Mouse (Mus musculus) urinary bladder, postnatal 10 days (tissue): ENCODE data around the gene Ddx17.

Experiments used
- DNase-seq: peaks from one replicate; pipeline ENCODE4 v3.0.0; 2022; ENCODE audit warnings: low spot score

The Ddx17 gene

DNA sequence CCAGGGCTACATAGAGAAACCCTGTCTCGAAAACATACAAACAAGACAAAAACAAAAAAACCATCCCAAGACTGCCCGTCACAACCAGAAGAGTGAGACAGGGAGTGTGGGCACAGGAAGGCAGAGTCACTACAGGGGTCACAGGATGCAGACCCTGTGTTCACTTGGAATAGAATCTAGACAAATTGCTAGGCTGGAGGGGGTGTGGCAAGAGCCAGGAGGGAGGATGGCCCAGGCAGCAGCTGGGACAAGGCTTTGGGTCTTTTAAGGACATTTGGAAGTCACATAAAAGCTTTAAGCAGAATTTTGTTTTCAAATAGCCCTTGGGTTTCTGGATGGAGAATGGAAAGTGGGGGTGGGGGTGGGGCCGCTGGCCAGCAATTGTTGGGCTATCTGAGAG lies 28.0 kb downstream of the Ddx17 start:
- DNase-seq: no peak

DNA sequence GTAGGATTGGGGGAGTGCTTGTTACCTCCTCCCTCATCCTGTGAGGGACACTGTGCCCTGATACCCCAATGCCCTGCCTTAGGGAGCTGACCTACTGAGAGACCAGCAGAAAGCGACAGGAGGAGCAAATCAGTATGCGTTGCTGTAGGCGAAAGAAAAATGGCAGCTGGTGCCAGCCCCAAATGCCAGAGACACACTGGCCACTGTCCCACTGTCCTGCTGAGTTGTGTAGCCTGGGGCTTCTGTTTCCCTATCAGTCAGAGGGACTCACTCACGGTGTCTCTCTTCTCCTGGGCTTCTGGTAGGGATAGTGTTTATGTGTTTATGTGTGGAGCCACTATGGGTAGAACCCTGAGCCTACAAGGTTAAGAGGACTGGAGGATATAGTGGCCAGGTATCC lies 28.8 kb downstream of the Ddx17 start:
- no peak for DNase-seq

DNA sequence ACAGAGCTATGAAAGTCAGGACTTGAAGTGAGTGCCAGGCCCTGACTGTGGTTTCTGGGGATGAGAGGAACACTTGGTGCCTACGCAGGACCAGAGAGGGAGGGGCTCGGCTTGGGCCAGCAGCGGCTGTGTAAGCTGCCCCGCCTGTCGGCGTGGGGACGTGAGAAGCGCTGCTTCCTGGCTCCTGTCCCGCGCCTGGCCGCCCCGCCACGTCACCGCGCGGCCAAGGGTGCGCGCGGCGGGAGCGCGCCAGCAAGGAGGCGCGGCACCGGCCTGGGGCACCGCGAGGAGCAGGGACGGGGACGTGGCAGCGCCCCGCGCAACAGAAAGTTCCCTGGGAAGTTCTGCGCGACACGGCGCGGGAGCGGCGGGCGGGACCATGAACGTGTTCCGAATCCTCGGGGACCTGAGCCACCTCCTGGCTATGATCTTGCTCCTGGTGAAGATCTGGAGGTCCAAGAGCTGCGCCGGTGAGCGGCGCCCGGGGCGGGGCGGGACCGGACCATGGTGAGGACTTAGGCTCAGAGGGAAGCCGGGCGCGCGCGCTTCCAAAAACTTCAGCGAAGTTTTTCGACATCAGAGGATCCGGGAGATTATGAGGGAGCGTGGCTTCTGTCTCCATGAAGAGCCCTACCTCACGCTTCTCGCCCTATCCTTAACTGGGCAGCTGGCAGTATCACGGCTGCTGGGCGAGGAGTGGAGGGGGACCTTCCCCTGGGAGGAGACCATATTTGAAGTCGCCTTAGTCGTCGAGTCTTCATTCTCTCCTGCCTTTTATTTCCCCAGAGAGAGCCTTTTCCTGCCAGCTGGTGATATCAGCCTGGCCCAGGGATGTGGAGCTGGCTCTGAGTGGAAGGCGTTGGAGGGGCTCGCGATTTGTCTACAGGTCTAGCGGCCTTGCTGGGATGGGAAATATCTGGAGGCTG lies 30.1 kb downstream of the Ddx17 start, which contains the start of gene Kdelr3:
Gene Kdelr3 (plus strand): TSS at position 241 of the 926 bp plus-strand sequence.
- DNase-seq: peak; percentile 33

GRCm38 (mm10) chr15:79513940-79514339 lies 32.6 kb downstream of the Ddx17 start:
- DNase-seq: no peak

DNA sequence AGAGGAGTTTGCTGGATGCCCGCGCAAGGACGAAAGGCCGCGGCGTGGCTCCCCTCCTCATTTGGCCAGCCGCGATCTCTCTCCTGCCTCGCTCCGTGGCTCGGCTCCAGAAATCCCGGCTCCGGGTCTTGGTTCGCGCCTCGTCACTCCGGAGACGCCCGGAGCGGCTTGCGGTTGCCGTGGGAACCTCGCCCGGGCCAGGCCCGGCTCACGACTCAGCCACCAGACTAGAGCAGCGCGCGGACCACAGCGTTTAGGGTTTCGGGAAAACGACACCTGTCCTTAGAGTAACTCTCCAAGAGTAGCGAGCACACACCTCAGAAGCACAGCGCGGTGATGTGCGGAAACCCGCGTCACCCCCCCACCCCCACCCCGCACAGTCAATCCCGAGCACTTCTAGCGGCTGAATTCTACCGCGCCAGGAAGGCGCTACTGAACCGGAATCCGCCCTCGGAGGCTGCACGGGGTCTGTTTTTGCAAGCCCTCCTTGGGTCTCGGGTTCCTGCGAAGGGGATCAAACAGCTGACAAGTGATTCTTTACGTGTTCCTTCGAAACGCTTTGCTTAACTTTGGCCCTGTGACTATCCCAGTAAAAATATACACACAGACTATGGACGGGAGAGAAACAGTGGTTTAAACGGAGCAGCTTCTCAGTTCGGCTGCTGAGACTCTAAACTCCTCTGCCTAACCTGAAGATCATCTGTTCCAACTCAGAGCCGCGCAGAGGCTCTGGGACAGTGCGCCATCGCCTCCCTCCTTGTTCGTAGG lies 34.8 kb downstream of the Ddx17 start:
- peak; percentile 57 for DNase-seq

DNA sequence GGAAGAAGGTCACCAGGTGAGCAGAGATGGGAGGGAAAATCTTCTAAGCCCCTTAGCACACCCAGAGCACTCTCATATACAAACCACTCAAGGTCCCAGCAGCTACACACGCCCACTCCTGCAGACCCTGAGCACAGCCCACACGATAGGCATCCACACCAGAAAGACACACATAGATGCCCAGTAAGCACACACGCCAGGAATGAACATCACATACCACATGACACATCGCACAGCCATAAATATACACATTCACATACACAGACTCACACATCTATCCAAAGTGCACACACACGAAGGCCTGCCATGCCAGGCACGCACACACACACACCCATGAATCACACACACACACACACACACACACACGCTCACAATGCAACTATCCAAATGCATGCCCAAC lies 36.1 kb downstream of the Ddx17 start:
- no peak for DNase-seq

GRCm38 (mm10) chr15:79509998-79510397 lies 36.5 kb downstream of the Ddx17 start:
- DNase-seq: no peak

DNA sequence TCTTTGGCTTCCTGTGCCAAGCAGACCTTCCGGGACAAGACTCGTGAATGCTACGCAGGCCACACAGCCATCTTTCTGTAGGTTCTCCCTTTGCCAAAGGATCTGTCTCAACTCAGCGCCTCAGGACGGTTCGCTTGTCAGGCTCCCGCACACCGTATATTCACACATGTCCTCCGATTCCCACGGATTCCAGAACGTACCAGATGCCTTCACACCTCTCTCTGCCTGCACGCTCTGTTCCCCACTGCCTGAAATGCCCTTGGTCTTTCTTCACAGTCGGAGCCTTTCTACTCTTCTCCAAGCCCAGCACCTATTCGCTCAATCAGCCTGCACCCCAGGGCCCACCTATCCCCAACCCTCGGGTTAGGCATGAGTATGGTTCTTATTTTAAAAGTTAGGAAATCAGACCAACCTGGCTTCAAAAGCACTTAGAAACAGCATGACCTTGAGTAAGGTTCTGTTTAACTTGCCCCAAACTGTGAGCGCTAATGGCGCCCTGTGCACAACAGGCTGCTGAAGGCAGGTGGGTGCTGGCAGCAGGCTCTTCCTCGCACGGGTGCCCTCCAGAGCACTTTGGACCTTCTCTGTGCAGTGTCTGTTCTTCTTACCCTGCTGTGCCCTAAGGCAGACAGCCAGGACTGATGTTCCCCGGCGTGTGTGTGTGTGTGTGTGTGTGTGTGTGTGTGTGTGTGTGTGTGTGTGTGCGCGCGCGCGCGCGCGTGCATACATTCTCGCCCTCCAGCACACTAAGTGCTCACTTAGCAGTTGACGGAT lies 39.3 kb downstream of the Ddx17 start:
- no peak for DNase-seq

- no peak for DNase-seq
Measured at GRCm38 (mm10) chr15:79506460-79506859, 40.1 kb downstream of the Ddx17 start.

- DNase-seq: no peak
Measured at GRCm38 (mm10) chr15:79505616-79506283, 40.8 kb downstream of the Ddx17 start.

DNA sequence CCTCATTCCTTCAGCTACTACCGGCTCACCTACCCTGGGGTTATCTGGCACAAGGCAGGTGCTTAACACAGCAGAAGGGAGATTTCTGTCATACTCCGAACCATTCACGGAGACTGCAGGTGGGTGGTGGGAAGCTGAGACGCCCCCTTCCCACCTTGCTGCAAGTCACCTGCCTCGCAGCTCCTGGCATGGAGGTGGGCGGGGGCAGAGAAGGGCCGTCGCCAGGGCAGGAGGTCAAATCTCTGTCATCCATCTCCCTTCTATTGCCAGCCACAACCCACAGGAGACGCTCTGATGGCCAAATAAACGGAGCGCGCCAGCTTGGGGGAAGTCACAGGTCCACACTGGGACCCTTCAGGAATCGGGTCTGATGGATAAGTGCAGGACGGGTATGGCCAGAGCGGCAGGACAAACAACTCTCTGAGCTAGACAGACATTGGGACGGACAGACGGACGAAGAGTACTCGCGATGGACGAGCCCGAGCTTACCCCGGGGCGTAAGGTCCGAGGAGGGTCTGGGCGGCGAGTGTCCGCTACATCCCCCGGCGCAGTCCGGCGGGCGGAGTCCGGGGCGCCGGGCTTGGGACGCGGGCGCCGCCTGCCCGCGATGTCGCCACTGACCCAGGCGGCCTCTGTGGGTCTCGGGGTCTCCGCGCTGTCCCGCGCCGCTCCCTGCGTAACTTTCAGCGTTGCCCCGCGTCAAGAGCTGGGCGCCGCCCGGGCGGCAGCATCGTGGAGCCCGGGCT lies 41.7 kb downstream of the Ddx17 start, which contains the start of gene Kcnj4:
Gene Kcnj4 (minus strand): TSS at position 535 of the 746 bp plus-strand sequence.
- DNase-seq: no peak

DNA sequence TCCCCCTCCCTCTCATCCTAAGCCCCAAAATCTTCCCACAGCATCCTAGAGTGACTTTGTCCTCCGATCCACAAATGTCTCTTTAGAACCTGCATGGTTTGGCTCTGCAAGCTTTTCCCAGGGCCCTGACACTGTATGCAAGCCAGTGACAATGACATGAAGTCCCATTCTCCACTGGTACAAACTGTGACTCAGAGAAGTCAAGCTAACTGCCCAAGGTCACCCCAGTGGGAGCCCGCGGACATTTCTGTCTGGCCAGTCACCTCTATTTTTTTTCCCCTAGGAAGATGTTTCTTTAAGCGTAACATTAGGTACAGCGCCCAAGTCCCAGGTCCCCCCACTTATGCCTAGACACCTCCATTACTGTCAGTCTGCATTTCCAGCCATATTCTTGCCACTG lies 43.1 kb downstream of the Ddx17 start:
- DNase-seq: no peak

DNA sequence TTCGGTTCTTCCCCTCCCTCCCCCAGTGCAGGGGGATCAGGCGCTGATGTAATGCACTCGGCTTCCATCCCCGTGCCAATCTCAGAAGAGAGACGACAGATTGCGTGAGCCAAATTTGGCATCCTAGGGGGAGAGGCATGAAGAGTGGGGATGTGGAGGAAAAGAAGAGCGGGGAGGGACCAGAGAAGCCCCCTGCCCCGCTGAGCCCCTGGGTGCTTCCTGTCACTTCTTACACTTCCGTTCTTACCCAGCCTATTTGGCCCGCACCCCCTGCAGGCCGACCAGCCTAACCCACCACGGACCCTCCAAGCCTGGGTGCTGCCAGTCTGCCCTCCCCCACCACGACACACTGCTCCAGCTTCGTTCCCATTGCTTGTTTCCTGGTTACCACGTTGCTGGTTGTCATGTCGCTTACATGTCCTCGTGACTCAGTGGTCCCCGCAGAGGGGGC lies 43.6 kb downstream of the Ddx17 start:
- DNase-seq: no peak

DNA sequence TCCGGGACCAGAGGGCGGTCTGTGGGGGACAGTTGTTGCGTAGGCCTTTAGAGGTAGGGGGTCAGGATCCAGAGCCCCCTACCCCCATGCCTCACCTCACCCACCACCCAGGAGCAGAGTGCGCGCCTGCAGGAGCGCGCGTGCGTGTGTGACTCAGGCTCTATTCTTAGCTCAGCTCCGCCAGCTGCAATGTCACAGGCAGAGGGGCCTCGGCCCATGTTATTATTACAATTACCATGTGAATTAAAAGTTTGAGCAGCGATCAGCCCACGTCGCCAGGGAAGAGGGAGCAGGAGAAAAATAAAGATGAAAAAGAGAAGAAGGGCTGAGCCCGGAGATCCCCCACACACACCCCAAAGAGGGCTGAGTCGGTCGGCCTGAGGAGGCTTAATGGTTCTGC lies 46.4 kb downstream of the Ddx17 start:
- no peak for DNase-seq

GRCm38 (mm10) chr15:79493527-79493926 lies 53.0 kb downstream of the Ddx17 start:
- no peak for DNase-seq

DNA sequence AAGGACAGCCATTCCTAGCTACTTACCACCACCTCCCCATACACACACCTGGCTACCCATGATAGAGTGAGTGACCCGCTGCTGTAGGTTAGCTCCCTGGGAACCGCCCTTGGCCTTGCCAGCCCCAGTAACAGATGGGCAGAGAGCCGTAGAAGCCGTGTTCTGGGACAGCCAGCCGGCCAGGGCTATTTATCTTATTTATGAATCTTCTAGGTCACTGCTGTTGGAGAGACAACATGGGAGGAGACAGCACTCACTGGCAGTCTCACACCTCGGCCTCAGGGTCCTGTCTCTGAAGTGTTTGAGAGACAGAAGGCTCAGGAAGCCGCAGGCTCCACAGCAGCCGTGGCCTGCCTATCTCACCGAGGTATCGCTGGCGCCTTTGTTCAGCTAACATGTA lies 57.1 kb downstream of the Ddx17 start:
- DNase-seq: no peak

- DNase-seq: no peak
Measured at GRCm38 (mm10) chr15:79481181-79481688, 65.3 kb downstream of the Ddx17 start.
